Mouse (Mus musculus) heart, adult 8-10 months (tissue): Measurements from ENCODE around the gene Git2. TPM values are rescaled to one million over a fixed set of nuclear protein-coding genes. Genes with fewer than 3 reads are reported as not detected.

ENCODE experiments used
- DNase-seq: peaks from one replicate; pipeline ENCODE4 v3.0.0; 2022; ENCODE audit warnings: low spot score
- total RNA-seq, 4 experiments: library from RNA; stranded (reverse); gene quantifications; 2 replicates each; pipeline ENCODE4 v1.2.4; 2022

The Git2 gene
- total RNA-seq, 4 experiments from 2014 or later = 27.9 to 34.6 (median 30.5) TPM

DNA sequence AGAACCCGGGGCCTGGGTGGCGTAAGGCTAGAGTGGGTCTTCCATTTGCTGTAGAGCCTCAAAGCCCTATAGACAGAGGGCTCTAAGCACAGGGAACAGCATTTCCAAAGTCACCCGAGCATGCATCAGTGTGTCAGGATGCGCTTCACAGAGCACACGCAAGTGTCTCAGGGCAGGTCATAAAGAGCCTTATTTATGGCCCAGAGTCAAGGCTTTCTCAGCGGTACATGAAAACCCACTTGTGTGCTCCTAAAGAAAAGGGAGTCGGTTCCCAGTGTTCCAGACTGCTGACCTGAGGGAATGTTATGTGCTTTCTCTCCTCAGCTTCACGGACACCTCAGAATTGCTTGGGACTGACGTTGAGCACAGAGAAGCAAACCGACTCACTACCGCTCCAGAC is 54.5 kb downstream of the Git2 start:
- DNase-seq = no peak

DNA sequence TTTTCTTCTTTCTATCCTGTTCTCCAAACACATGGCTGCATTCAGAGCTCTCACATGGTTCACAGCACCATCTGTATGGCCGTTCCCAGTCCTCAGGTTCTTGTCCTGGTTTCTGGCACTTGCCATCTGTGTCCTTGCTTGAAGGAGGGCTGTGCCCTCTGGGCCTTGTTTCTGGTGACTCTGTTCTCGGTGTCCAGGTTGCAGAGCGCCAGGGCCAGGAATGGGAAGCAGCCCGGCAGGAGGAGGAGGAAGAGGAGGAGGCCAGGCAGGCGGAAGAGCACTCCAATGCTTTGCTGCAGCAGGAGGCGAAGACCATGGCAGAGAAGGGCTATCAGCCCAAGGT is 55.4 kb downstream of the Git2 start:
- DNase-seq = no peak

DNA sequence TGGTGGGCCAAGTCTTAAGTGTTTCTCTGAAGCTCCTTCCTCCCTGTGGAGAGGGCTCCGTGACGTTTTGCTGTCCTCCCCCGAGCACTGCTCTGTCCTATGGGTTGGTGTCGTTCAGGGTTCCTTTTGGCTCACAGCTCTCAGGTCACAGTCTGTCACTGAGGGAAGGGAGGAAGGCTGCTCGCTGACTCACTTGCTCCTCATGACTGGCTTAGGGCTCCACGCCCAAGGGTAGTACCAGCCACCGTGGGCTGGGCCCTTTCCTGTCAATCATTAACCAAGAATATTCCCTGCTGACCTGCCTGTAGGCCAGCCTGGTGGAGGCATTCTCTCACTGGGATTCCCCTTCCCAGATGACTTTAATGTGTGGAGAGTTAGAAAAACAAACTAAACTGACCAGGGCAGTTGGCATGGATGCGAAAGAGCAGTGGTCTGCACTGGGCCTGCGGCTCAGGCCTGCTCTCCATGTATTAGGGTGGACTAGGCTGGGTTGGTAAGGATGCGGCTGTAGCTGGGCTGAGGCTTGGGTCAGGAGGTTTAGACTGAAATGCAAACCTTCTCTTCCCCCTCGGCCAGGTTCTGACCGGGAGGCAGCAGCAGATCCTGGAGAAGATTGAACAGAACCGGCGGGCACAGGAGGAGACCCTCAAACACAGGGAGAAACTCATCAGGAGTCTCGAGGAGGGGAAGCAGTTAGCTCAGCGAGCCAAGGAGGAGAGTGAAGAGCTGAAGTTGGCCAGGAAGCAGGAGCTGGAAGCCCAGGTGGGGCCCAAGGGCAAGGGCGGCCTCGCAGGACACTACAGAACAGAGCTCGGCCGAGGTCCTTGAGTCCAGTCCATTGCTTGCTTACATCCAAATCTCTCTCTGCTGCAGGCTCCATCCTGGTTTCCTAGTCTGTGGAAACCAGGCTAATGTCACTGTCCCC is 56.1 kb downstream of the Git2 start:
- no peak for DNase-seq

DNA sequence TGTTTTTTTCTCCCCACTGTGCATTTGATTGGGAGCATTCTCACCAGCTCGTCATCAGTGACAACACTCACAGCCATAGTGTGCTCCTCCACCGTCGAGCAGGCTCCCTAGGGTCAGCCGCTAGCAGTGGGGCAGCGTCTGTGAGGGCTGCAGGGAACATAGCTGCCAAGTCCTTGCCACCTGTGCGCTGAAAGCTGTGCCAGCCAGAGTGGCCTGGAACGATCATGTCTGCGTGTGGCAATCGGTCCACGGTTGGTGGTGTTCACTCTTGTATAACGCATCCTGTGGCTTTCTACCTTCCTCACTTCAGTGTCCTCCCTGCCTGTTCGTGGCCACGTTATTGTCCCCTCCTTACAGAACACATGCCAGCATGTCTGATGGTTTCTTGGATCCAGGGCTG is 56.8 kb downstream of the Git2 start:
- no peak for DNase-seq

DNA sequence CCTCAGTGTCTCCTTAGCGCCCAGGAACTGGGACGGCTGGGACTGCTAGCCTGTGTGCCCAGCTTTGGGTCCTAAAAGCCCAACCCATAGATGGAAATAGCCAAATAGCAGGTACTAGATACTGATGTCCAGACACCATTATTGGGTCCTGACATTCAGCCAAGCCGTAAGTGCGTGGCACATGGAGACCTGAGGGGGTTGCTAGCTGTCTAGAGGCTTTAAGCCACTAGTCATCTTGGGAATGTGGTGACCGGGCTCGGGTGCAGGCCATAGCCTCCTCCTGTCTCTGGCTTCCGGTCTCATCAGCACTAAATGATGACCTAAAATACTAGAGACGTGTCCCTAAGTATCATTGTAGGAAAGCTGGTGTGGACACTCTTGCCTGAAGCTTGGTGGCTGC is 57.4 kb downstream of the Git2 start:
- DNase-seq = no peak

DNA sequence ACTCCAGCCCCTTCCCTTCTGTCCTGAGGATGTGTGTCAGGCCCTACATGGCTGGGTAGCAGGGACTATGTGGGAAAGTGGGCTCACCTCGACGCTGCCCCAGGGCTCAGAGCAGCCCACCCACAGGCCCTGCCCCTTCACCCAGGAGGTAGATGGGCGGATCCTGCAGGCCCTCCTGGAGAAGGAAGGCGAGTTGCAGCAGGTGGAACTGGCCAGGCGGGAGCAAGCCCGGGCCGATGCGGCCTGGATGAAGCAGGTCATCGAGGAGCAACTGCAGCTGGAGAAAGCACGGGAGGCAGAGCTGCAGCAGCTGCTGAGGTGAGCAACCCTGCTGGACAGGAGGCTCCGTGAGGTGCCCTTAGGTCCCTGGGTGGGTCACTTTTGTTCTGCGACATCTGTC is 58.0 kb downstream of the Git2 start:
- DNase-seq = no peak

DNA sequence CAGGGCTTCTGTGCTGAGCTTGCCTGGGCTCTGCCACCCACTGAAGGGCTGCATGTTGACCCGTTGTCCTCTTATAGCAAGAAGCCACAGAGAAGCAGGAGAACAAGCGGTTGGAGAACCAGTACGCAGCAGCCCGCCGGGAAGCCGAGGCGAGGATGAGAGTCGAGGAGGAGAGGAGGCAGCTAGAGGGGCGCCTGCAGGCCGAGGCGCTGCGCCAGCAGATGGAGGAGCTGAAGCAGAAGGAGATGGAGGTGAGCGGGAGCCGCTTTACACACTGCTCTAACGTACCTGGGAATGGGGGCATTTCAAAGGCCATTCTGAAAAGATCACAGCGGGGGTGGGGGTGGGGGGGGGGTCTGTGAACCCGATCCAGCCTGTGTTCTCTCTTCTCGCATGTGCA is 60.8 kb downstream of the Git2 start:
- DNase-seq = no peak

DNA sequence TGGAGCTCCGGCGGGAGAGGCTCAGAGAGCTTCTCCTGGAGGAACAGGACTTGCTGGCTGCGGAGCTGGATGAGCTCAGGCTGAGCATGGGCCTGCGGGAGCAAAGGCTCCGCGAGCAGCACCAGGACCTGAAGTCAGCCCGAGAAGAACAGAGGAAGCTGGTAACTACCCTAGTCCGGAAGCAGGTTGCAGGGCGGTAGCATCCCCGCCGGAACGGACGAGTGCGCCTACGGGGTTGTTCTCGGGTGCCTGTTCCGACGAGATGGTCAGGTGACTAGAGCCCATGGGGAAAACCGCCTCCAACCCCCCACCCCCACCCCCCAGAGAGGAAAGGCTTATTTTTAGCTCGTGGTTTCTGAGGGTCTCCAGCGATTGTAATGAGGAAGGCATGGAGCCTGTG is 66.0 kb downstream of the Git2 start:
- DNase-seq = no peak

DNA sequence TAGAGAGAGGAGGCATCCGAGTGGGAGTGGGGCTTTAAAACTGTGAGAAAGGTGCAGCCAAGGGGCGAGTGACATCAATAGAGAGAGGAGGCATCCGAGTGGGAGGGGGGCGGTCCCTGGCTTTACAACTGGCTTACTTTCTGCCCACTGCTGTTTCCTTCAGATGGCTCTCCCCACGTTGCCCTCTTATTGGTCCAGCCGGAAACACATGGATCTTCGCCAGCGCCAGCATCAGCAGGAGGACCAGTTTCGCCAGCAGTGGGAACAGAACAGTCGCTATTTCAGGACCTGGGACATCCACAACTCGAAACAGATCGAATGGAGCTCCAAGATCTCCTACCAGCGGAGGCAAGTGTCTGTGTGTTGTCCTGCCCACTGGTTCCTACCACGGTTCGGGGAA is 66.8 kb downstream of the Git2 start:
- no peak for DNase-seq

DNA sequence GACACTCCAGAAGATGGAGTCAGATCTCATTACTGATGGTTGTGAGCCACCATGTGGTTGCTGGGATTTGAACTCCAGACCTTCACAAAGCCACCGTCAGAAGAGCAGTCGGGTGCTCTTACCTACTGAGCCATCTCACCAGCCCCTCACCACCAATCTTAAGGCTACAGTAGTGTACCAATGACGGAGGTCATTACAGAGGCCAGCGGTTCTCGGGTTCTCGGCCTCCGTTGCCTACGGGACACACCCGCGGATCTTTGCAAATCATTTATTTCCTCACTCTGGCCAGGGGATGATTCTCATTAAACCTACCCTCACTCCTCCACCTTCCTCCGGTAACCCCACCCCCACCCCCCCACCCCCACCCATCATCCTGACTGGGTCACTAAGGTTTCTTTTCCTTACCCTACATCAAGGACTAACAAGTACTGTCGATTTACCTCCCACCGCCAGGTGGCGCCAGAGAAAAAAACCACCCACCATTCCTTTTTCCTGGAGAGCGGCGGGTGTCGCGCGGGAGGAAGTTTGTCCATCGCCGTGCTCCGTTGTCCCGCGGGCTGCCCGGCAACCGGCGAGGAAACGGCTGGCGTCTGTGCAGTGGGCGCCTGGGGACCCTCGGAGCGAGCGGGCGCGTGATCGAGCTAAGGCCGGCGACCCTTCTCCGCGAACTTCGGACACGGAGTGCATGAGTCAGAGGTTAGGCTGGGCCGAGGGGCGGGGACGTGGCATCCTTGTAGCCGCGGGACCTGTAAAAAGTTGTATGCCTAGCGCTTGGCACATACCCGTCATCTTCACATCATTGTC is 67.8 kb downstream of the Git2 start, which contains the start of gene Tchp:
TSS of gene Tchp (plus strand) at position 496 of the 804 bp plus-strand sequence.
- peak; percentile 95 for DNase-seq

DNA sequence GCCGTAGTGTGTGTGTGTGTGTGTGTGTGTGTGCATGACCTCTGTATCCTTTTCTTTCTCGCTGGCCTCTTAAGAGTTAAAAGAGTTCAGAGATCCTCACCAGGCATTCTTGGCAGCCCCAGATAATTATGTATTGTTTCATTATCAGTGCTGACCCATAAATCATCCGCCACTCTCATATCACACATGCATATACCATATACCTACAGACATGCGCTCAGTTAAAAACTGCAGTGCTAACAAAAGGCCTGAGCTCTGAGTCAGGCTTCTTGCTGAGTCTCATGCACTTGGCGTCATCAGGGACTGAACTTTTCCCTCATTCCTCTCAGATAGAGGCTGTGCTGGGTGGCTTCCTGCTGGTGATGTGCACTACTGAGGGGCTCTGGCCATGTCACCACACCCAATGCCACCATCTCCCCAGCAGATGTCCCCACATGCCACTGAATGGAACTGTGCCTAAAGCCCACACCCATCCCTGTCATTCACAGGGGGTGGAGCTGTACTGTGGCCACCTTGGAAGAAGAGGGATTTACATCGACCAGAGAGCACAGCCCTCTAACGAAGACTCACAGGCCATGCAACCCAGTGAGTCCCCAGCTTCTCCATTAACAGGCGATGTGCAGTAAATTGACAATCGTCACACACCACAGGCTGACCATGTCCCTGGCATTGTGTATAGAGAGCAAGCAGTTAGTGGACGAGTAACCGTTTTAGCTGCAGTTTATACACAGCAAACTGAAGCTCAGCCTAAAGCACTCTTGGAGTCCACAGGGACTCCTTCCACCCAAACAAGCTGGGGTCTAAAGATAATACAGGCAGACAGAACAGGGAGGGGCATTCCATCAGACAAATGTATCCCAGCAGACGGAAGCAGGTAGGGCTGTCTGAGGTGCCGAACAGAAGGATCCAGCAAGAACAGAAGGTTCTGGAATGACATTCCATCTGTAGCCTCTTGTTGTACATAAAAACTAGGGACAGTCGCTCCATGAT is 72.6 kb downstream of the Git2 start:
- no peak for DNase-seq

DNA sequence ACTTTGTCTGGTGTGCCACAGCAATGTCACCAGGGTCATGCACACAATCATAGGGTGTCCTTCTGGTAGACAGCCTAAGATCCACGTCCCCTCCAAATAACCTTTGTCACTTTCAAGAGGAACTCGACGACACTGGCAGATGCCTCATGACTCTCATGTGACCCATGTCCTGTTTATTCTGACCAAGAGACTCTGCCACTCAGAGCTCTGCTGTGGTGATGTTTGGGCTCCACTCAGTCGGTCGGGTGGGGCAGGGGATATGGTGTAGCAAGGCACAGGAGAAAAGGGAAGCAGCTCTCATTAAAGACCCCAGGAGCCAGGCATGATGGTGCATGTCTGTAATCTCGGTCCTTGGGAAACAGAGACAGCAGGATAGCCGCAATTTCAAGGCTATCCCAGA is 76.3 kb downstream of the Git2 start:
- peak; percentile 52 for DNase-seq

DNA sequence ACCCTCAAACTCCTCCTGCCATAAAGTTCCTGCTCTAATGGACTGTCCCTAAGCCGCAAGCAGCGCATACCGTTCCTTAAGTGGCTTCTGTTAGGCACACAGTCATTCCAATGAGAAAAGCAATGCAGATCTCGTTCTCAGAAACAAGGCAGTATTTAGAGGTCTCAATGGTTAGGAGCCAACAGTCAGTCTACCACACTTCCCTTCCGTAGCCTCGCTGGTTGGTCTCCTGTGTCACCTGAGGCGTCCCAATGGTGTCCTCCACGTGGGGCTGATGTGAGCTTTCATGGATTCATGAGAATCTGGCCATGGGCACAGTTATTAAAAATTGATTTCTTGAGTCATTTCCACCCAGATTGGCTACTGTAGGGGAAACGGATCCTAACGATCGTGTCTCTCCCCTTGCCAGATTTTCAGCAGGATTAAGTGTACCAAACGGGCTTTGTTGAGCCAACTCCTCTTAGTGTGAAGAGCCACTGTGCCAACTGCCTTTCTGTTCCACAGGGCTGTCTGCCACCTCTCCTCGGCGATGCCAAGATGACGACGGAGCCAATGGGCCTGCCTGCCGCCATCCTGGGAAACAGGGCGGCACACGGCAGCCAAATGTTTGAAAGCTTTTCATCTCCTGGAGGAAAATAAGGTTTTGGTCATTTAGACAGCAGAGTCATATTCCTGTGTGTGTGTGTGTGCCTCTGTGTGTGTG is 77.1 kb downstream of the Git2 start:
- DNase-seq = peak; percentile 50

DNA sequence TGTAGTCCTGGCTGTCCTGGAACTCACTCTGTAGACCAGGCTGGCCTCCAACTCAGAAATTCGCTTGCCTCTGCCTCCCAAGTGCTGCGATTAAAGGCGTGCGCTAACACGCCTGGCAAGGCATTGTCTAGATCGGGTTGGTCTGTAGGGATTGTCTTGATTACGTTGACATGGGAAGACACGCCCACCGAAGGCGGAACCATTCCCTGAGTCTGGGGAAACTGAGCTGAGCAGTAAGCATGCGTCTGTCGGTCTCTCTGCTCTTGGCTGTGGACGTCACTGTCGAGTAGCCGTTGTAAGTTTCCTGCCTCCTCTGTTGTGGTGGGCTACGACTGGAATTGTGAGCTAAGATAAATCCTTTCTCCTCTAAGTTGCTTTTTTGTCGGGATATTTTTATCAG is 78.4 kb downstream of the Git2 start:
- DNase-seq = no peak

DNA sequence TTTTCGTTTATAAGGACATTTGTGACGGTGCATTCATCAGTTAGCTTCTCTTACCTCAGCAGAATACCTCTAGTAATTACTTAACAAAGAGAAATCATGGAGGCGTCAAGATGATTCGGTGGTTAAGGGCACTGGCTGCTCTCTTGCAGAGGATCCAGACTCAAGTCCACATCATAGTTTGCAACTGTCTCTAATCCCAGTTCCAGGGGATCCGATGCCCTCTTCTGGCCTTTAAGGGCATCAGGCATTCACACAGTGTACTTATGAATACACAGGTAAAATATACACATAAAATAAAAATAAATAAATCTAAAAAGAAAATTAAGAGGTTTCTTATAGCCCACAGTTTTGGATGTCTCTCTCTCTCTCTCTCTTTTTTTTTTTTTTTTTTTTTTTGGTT is 79.5 kb downstream of the Git2 start:
- DNase-seq = no peak

DNA sequence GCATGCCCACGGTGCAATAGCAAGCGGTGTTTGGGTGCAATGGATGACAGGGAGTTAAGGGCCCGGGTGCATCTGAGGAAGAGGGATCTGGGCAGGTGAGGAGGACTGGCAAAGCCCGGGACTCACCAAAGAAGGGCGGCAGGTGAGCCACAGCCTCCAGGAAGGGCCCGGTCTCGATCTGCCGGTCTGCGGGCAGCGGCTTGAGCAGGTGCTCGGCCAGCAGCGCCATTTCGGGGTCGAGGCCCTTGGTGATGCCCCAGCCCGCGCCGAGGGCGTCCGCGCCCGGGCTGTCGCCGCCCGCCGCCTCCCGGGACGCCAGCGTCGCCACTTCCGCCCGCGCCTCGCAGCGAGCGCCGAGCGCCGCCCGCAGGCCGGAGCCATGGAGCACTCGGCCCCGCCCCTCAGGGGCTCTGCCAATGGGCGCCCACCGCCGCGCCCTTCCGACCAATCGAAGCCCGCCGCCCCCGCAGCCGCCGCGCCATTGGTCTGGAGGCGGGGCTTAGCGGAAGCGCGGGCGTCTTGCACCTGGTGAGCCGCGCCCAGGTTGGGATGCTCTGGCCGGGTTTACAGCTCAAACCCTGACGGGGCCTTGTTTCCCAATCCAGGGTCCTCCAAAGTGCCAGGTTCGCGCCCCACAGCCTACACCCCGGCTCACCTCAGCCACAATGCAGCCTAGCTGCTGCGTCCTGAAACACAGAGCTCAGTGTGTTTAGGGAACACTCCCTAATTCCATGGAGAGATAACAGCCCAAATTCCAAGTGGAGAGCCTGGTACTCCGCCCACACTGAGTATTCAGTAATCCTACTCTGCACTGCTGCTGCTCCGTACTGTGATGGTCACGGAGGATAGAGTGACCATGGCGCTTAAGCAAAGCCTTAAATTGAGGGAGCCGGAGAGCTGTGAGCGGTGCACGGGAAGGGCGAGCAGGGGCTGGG is 84.4 kb downstream of the Git2 start, which contains the start of gene Gltp:
TSS of gene Gltp (minus strand) at position 352 of the 935 bp plus-strand sequence.
- DNase-seq = peak; percentile 85

DNA sequence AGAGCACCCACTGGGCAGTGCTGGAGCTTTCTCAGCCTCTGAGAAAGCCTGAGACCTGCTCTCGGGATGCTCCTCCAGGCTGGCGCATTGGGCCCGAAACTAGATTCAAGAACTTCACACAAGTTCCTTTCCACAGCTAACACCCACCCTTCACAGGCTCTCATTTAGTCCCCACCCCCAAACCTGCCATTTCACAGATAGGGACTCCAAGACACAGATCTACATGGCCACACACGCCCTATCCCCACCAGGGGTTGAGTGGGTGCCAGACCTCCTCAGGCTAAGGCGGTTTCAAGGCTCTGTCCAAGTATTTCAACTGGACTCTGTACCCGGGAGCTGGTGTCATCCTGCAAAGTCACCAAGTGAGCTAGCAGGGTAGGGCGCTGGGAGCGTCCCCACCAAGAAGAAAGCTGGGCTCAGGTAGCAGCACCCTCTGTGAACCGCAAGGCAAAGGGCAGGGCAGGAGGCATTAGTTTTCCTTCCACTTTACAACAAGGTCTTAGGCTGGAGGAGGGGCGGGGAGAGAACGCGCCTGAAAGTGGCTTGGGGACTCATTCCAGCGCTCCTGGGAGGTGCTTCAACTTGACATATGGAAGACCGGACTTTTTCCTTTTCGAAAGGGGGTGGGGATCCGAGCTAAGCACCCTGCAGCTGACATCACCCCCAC is 85.5 kb downstream of the Git2 start:
- DNase-seq = no peak

DNA sequence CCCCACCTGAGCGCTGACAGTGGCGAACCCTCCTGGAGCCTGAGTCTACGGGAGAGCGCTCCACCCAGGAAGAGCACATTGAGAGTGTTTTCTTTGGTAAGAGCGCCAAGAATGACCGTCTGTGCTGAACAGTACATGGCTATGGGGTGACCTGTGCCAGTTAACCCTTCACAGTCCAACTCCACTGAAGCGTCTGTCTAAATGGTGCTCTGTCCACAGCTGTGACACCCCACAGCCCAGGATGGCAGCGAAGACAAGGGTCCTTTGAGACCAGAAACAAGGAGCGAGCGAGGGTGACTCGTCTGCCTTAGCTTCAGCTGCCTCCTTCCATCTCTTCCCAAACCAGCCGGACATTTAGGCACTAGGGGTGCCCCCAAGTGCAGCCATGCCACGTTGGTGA is 86.6 kb downstream of the Git2 start:
- no peak for DNase-seq

DNA sequence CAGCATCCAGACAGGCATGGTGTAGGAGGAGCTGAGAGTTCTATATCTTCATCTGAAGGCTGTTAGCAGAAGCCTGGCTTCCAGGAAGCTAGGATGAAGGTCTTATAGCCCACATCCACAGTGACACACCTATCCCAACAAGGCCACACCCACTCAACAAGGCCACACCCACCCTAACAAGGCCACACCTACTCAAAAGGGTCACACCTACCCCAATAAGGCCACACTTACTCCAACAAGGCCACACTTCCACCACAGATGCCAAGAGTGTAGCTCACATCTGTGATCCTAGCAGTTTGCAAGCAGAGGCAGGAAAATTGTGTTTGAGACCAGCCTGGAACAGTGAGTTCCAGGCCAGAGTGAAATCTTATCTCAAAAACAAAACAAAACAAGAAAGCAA is 87.4 kb downstream of the Git2 start:
- no peak for DNase-seq
